Mouse (Mus musculus) CH12.LX (cell line): ENCODE results near the gene Necab3.

Source experiments
- CHD2 ChIP-seq: IDR thresholded peaks from 2 replicates; pipeline ENCODE4 v1.6.1; 2011; ENCODE audit warnings: low read length, improper control_type of control experiment
- CTCF ChIP-seq, 2 experiments: IDR thresholded peaks in 1 of 2; conservative IDR thresholded peaks in 1 of 2; 2 replicates each; pipeline ENCODE4 v1.5.1; 2011 to 2012; ENCODE audit warnings: low read depth in 2 of 2, low read length in 2 of 2, improper control_type of control experiment in 1 of 2, inconsistent platforms in 1 of 2, mild to moderate bottlenecking in 1 of 2, moderate library complexity in 1 of 2
- EP300 ChIP-seq: IDR thresholded peaks from 2 replicates; pipeline ENCODE4 v1.6.1; 2011; ENCODE audit warnings: low read length, improper control_type of control experiment
- POLR2AphosphoS2 ChIP-seq: IDR thresholded peaks from 2 replicates; pipeline ENCODE4 v1.6.1; 2011; ENCODE audit warnings: low read depth, low read length, improper control_type of control experiment
- RAD21 ChIP-seq: IDR thresholded peaks from 2 replicates; pipeline ENCODE4 v1.6.1; 2011; ENCODE audit warnings: low read depth, mild to moderate bottlenecking, low read length, improper control_type of control experiment, moderate library complexity
- UBTF ChIP-seq: IDR thresholded peaks from 2 replicates; pipeline ENCODE4 v1.6.1; 2012; ENCODE audit warnings: low read depth, mild to moderate bottlenecking, inconsistent platforms, low read length, improper control_type of control experiment, moderate library complexity

GRCm38 (mm10) chr2:154569836-154570286 is 11.2 kb upstream of the Necab3 start, which contains the start of gene E2f1:
- TF ChIP-seq CHD2: peak; percentile 54; the same call in 1 of the 2 replicates
- no peak for TF ChIP-seq UBTF
- no peak for TF ChIP-seq POLR2AphosphoS2
- TF ChIP-seq CTCF (conservative IDR thresholded peaks at IDR 0.05 in 1 of 2, IDR thresholded peaks at IDR 0.05 in 1 of 2; ENCODE audit: low read depth in 2 of 2, low read length in 2 of 2): no peak
- TF ChIP-seq RAD21: no peak
- TF ChIP-seq EP300: no peak
